Mouse (Mus musculus): ENCODE measurements around the gene Ccni. TPM values are rescaled to one million over a fixed set of nuclear protein-coding genes. Genes with fewer than 3 reads are reported as not detected.

Ccni gene
- 10 to 100 TPM; 47.4 to 63.9 TPM for total RNA-seq (2021)
- long read RNA-seq, experiment 1, partial matches to known transcripts: 1 of 3 reads
- long read RNA-seq, experiment 1, other reads (novel, unspliced or antisense): 1 of 3 reads
- long read RNA-seq, experiment 2, transcript Ccni-201 (7 exons, 2,804 nt): major isoform, 6 of 15 reads
- long read RNA-seq, experiment 2, partial matches to known transcripts: 0 of 15 reads
- long read RNA-seq, experiment 2, other reads (novel, unspliced or antisense): 9 of 15 reads

GRCm38 (mm10) chr5:93206109-93207005 is at the start of gene Ccni, which contains the start of gene 2010109A12Rik:
Gene Ccni, minus strand, starts transcription at chr5:93206495.
Gene 2010109A12Rik, plus strand, starts transcription at chr5:93206518.
- intact Hi-C loops (cut with DNase I): loop anchor here (2.0 kb wide), 1 partner anchor 62 kb away; no protein-coding TSS in a partner anchor
- peak; percentile 91 to 95 for DNase-seq

DNA sequence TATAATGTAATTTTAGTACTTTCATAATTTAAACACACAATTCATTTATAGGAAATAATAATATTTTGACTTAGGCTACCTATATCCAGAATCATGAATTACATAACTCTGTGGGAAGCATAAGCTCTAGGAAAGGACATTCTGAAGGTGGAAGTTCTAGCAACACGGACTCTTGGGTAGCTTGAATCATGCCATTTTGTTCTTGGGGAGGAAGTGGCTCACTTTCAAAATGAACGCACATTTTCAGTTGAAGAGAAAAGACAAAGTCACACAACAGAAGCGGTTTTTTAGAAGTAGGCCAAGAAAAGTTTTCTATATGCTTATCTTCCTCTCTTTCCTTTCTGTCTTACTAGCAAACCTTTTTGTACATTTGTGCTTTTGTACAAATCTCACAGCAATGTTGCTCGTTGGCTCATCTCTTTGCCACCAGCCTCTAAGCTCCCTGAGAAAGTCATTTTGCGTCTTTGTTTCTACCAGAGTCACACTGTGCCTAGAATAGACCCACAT is 49.5 kb upstream of the Ccni start:
- intact Hi-C loops (cut with DNase I): no loop called here

DNA sequence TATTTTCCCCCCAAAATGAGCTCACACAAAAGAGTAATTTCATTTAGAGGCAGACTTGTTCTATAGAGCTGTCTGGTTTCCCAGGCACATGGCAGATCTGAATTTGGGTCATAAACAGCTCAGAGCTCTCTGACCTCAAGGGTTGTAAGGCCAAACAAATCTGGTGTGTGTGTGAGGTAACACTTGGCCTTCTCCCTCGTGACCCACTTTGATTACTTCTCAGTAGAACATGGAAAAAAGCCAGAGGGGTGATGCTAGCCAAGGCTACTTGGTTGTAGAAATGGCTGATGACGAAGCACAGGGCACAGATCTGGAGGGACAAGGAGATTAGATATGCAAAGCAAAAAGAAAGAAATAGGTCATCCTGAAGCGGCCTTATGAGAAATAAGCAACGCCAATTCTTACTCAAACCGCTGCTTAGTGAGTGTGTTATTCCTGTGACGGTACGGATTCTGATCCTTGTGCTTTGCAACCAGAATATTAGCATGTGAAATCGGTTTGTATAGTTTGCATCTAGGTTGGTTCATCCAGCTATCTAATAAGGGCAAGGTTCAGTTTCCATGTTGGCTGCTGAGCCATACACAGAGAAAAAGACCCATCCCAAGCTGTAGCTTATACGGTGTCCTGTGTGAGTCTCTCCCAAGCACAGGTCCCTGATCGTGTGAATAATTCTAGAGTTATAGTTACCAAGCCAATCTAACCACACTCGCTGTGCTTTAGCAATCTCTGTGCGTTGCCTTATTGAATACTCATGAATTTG is 44.9 kb upstream of the Ccni start:
- intact Hi-C loops (cut with DNase I): no loop called here
- DNase-seq: peak; percentile 16 to 54

More for the DNA sequence above, 49.5 kb upstream of the Ccni start:
- DNase-seq: no peak

DNA sequence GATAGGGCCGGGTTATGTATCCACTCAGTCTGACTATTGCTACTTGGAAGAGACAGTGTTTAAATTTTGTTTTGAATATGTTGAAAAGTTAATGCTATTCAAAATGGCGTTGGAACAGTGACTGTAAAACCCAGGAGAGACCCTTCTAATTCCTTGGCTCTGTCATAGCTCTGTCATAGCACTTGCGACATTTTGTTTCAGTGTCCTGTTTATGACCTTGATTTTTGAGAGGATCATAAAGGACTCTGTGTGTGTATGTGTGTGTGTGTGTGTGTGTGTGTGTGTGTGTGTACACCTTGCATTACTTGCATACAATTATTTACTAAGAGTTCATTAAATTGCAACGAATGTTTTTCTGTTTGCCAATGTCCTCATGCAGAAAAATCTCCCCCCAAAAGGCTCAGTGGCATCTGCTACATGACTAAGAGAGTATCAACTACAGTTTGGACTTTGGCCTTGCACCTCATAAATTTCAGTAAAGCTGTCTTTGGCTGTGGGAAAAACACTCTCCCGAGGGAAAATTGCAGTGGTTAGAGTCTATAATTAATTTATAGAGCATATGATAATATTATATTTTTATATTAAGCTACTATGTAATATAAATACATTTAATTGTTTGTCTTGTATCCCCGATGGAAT is 43.8 kb upstream of the Ccni start:
- intact Hi-C loops (cut with DNase I): no loop called here
- DNase-seq: no peak

GRCm38 (mm10) chr5:93245280-93245679 is 39.0 kb upstream of the Ccni start:
- no peak for DNase-seq
- intact Hi-C loops (cut with DNase I): no loop called here

DNA sequence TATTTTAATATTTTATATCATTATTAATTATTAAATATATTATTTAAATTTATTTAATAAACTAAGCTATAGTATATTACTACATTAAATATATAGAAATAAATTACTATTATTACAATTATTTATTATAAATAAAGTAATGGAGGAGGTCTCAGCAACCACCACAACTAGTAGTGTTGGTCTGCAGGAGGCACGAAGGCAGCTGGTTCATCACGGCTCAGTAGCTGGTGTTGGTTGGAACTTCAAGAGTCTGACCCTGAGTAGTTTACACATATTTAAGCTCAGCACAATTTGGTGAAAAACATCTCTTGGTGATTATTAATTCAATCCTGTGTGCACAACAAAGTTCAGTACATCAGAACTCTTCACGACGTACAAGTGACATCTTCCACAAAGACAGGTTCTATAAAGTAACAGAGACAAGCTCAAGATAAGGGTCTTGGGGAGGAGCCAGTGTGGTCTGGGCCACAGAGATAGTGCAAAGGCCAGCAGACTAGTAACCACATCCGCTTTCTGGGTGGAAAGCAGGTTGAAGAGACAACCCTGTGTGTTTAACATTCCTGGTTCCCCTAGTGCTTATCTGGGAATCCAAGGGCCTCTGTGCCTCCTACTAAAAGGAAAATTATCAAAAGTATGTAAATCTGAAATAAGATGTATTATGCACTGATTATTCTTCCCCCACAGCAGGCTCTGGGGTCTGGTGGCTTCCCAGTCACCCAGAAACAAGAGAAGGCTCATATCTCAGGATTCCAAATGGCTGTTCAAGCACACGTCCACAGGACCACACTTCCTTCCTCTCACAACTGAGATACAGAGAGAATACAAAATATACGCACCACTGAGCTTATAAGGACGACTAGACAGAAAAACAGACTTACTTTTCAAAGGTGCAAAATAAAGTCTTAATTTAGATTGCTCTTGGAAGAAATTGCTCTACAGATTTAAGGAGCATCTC is 33.6 kb upstream of the Ccni start:
- intact Hi-C loops (cut with DNase I): no loop called here
- no peak for DNase-seq

GRCm38 (mm10) chr5:93236541-93236940 is 30.2 kb upstream of the Ccni start:
- intact Hi-C loops (cut with DNase I): no loop called here
- no peak for DNase-seq

DNA sequence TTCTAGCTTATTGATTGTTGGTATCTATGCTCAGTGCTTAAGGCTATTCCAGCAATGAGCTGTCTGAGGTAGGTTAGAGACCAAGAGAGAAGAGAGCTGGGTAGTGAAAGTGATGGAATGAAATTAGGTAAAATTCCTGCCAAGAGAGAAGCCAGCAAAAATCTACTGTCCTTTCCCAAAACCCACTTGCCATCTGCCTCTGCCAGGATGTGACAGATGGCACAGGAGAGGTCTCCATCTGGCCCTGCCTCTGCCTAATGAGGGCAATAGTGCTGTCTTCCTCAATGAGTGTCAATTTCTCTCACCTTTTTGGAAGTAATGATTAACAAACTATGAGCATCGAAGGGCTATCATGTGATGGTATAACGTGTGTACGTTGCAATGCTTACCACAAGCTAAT is 29.6 kb upstream of the Ccni start:
- intact Hi-C loops (cut with DNase I): no loop called here
- no peak for DNase-seq

- intact Hi-C loops (cut with DNase I): no loop called here
- DNase-seq: no peak
These were observed 28.3 kb upstream of the Ccni start for GRCm38 (mm10) chr5:93234605-93235004.

DNA sequence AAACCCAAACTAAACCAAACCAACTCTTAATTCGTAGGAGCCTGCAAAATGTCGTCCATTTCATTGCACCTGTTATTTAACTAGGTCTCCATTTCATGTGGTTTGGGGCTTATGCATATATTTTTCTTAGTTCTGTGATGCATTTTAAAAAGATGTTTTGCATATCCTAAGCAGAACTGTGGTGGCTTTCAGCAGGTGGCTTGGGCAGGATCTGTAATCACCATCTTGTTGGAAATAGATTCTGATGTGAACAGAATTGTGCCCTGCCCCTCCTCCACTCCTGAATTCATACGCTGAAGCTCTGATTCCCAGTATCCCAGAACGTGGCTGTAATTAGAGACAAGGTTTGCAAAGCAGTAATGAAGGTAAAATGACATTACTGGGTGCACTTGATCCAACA is 27.8 kb upstream of the Ccni start:
- intact Hi-C loops (cut with DNase I): no loop called here
- no peak for DNase-seq

GRCm38 (mm10) chr5:93232838-93233237 is 26.5 kb upstream of the Ccni start:
- intact Hi-C loops (cut with DNase I): no loop called here
- no peak for DNase-seq

DNA sequence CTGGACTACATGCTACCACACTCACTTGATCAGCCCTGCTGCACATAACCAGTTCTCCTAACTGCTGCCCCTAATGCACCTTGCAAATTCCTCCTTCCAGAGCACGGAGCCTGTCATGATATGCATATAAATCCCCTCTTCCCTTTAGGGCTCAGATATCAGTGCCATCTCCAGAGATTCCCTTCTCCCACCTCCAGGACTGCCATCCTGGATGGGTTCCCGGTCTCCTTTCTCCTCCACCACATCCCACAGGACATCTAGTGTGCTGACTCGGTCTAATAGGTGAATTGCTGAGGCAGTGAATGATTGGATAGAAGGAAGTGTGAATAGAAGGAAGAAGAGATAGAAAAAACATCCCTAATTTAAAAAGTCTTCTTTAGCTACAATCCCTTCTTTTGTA is 25.4 kb upstream of the Ccni start:
- intact Hi-C loops (cut with DNase I): no loop called here
- DNase-seq: no peak

GRCm38 (mm10) chr5:93229527-93229926 is 23.2 kb upstream of the Ccni start:
- intact Hi-C loops (cut with DNase I): no loop called here
- DNase-seq: no peak

DNA sequence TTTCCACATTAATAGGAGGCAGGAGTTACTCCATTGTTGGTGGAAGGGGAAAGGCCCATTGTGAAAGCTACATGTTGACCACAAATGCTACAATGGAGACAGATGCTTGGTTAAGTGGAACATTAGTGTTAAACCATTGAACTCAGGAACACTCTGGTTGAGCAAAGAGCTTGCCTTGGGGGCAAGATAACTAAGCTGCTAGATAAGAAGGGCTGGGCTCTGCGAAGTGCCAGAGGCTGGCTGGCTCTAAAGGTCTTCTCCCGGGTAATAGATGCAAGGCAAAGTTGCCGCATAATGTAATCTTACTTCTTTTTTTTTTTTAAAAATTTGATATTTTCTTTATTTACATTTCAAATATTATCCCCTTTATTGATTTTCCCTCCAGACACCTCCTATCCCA is 20.9 kb upstream of the Ccni start:
- intact Hi-C loops (cut with DNase I): no loop called here
- no peak for DNase-seq

GRCm38 (mm10) chr5:93224549-93224948 is 18.3 kb upstream of the Ccni start:
- no peak for DNase-seq
- intact Hi-C loops (cut with DNase I): no loop called here

GRCm38 (mm10) chr5:93221661-93222060 is 15.4 kb upstream of the Ccni start:
- DNase-seq: peak in 1 of 2 experiments; percentile 45
- intact Hi-C loops (cut with DNase I): no loop called here

GRCm38 (mm10) chr5:93218375-93218774 is 12.1 kb upstream of the Ccni start:
- no peak for DNase-seq
- intact Hi-C loops (cut with DNase I): no loop called here

- intact Hi-C loops (cut with DNase I): loop anchor here (2.0 kb wide), 1 partner anchor 61 kb away; no protein-coding TSS in a partner anchor
- DNase-seq: no peak
These were observed 1.3 kb upstream of the Ccni start for GRCm38 (mm10) chr5:93207555-93207954.

DNA sequence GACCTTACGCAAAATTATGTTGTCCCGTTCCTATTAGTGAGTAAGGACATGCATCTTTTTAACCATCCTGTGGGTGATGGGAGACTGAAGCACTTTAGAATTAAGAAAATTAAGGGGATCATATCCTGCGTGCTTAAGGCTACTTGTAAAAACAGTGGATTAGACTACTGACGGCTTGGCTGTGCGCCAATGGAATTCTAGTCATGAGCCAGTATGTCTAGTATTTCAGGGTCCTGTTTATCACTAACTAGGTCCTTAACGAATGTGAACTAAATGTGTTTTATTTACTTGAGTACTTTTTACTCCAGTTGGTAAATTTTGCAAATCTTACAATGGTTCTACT is 682 bp upstream of the Ccni start:
- DNase-seq: peak in 1 of 2 experiments; percentile 12
- intact Hi-C loops (cut with DNase I): loop anchor here (2.0 kb wide), 1 partner anchor 62 kb away; no protein-coding TSS in a partner anchor

Data from gastrocnemius, postnatal 36 days (tissue).